Mouse (Mus musculus) cerebellum, adult 18-20 months (tissue): Measurements from ENCODE around the gene Izumo4.

ENCODE experiments used
- DNase-seq, 2 experiments: peaks; one replicate each; pipeline ENCODE4 v3.0.0; 2021

Gene Izumo4

GRCm38 (mm10) chr10:80732611-80733101 is 30.7 kb downstream of the Izumo4 start:
- DNase-seq, result peak; percentile 44 to 57

- DNase-seq, result peak; percentile 61 to 71
These were observed 34.7 kb downstream of the Izumo4 start for GRCm38 (mm10) chr10:80736731-80737130.

GRCm38 (mm10) chr10:80738657-80739056 is 36.7 kb downstream of the Izumo4 start:
- no peak for DNase-seq

GRCm38 (mm10) chr10:80741146-80741545 is 39.2 kb downstream of the Izumo4 start:
- DNase-seq, result peak; percentile 32 to 52

- DNase-seq, result peak in 1 of 2 experiments; percentile 22
These were observed 39.7 kb downstream of the Izumo4 start for GRCm38 (mm10) chr10:80741634-80742179.

- DNase-seq, result peak; percentile 95 to 99
These were observed 40.4 kb downstream of the Izumo4 start, which contains the start of gene Ap3d1 for GRCm38 (mm10) chr10:80742180-80742978. Gene Ap3d1, minus strand, starts transcription at chr10:80742264.

- DNase-seq, result peak in 1 of 2 experiments; percentile 31
These were observed 42.3 kb downstream of the Izumo4 start for GRCm38 (mm10) chr10:80744262-80744661.

GRCm38 (mm10) chr10:80747410-80747809 is 45.4 kb downstream of the Izumo4 start:
- peak; percentile 86 to 90 for DNase-seq

GRCm38 (mm10) chr10:80748609-80749008 is 46.6 kb downstream of the Izumo4 start:
- no peak for DNase-seq

GRCm38 (mm10) chr10:80751188-80751832 is 49.3 kb downstream of the Izumo4 start:
- peak; percentile 62 to 69 for DNase-seq

GRCm38 (mm10) chr10:80752079-80752625 is 50.2 kb downstream of the Izumo4 start:
- DNase-seq, result peak; percentile 48 to 52

- DNase-seq, result peak; percentile 98 to 100
These were observed 52.8 kb downstream of the Izumo4 start, which contains the start of gene Dot1l for GRCm38 (mm10) chr10:80754594-80755290. Gene Dot1l, plus strand, starts transcription at chr10:80755206.
